Mouse (Mus musculus) gastrocnemius, postnatal 14 days (tissue): Measurements from ENCODE around the gene Arl3. TPM values are rescaled to one million over a fixed set of nuclear protein-coding genes. Genes with fewer than 3 reads are reported as not detected.
A peak's percentile ranks its signal among the peaks of the same experiment; 100 is the strongest.

Source experiments
- DNase-seq: peaks from one replicate; pipeline ENCODE4 v3.0.0; 2021; ENCODE audit warnings: mixed read lengths
- intact Hi-C: fragments of 180-260 bp; cut with DNase I; formaldehyde crosslinking; loops from one replicate; pipeline ENCODE4 v1.15.1; 2025; ENCODE audit warnings: low total_unique reads
- total RNA-seq, 2 experiments: library from RNA; stranded (reverse); gene quantifications; 2 replicates each; pipeline ENCODE4 v1.2.3; 2021

Arl3 gene
- total RNA-seq, 2 experiments from 2014 or later, result 47.1 to 56.5 TPM

DNA sequence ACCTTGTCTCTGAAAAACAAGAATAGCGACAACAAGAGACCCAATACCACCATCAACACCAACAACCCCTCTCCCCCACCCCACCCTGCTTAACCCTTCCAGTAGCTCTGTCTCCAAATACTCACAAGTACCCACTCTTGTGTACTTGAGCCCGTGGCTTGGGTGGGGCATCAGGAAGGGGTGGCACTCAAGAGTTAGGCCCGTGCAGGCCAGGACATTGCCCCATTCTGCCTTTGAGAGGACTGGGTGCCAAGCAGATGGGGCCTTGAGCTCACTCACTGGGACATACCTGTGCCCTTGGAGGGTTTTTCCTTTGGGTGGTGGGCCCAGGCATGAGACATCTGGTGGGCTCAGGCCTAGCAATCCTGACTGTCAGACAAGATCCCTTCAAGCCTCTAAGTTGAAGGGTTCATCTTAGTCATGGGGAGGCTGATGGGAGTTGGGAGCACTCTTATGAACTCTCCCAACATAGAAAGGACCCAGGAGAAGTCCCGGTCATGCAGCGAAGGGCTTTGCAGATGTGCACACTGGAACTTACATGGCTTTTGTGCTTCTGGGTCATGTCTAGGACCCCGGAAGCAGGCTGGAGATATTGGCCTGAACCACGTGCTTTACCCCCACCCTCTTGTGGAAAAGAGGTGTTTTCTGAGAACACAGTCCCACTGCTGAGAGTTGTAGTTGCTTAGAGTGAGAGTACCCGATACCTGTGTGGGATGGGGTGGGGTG, 67.2 kb downstream of the Arl3 start:
- DNase-seq, result no peak
- intact Hi-C loops, result no loop called here

- no peak for DNase-seq
- intact Hi-C loops, result no loop called here
Measured at GRCm38 (mm10) chr19:46504822-46505417, 68.1 kb downstream of the Arl3 start.

DNA sequence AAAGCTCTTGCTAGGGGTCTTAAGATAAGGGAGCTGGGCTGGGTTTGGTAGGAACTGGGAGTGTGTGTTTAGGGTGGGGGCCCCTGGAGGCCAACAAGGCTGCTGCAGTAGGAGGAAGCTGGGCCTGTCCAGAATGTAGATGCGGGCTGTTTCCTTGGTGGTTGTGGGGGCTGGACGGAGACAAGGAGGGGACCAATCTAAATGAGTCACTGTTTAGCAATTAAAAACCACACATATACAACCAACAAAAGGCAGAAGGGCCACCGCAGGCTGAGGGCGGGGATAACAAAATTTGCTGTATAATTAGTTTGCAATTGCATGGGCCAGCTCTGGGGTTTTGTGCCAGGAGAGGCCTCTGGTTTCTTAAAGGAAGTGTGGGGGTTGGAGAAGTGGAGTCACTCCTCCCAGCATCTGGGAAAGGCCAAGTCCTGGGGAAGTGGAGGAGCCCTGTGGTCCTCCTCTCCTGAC, 68.9 kb downstream of the Arl3 start:
- DNase-seq, result peak; percentile 58
- intact Hi-C loops, result no loop called here

DNA sequence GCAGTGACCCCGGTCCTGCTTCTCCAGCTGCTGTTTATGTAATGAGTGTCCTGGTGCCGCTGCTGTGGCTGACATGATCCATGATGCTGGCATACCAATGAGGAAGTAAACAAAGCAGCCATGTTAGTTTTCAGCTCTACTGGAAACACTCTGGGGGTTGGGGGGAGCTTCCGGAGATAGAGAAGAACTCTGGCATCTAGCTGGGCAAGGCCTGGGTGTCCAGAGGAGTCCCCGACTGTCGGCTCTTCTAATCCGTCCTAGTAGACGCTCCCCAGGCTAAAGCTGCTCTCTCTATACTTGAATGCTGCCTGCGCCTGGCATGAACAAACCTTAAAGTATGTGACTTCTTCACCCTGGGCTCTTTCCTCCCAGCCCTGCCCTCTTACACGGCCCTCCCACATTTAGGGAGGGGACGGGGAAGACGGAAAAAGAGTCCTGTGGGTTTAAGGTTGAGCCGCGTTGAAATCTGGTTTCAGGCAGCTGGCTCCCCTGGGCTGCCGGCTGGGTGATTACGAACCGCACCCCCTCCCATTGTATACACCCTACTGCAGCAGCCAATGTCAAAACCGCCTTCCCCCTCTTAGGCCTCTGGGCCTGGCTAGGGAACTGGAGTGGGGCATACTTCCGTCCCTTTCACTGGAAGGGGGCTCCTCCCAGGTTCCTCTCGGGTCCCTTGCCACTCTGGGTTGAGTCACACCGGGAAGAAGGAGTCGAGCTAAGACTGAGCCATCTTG, 69.5 kb downstream of the Arl3 start:
- intact Hi-C loops, result no loop called here

GRCm38 (mm10) chr19:46502471-46503166, 70.4 kb downstream of the Arl3 start:
- DNase-seq, result peak; percentile 85
- intact Hi-C loops, result no loop called here

More for the DNA sequence above, 69.5 kb downstream of the Arl3 start:
- peak; percentile 76 for DNase-seq

- intact Hi-C loops, result no loop called here
- peak; percentile 88 for DNase-seq
Measured at GRCm38 (mm10) chr19:46502069-46502455, 70.9 kb downstream of the Arl3 start.

DNA sequence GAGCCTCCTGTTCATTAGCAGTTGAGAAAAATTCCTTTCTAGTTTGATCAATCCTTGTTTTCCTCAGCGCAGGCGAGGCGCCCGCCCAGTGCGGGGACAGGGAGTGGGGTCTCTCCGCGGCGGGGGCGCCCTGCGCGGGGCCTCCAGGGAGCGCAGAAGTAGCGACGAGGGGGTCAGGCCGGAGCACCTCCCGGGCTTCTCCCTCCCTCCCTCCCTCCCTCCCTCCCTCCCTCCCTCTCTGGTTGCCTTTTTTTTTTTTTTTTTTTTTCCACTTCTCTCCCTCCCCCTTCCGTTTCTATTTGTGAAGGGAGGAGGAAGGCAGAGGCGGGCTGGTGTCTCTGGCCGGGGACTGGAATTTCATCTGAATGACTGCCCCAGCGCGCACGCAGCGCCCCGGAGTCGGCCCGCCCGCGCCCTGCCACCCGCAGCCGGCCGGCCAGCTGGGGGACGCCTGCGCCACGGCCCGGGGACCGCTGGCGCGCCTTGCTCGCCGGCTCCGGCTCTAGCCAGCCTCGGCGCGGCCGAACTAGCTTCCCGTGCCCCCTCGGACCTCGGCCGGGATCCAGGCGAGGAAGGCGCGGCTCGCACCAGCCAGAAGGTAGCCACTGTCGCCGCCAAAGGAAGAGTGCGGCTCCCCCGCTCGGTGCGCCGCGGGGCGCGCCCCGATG, 71.5 kb downstream of the Arl3 start, which contains the start of gene Trim8:
Gene Trim8 (plus strand): TSS at position 302 of the 668 bp plus-strand sequence.
- DNase-seq, result peak; percentile 86
- intact Hi-C loops, result no loop called here

- peak; percentile 70 for DNase-seq
- intact Hi-C loops, result no loop called here
Measured at GRCm38 (mm10) chr19:46500581-46501341, 72.2 kb downstream of the Arl3 start.

DNA sequence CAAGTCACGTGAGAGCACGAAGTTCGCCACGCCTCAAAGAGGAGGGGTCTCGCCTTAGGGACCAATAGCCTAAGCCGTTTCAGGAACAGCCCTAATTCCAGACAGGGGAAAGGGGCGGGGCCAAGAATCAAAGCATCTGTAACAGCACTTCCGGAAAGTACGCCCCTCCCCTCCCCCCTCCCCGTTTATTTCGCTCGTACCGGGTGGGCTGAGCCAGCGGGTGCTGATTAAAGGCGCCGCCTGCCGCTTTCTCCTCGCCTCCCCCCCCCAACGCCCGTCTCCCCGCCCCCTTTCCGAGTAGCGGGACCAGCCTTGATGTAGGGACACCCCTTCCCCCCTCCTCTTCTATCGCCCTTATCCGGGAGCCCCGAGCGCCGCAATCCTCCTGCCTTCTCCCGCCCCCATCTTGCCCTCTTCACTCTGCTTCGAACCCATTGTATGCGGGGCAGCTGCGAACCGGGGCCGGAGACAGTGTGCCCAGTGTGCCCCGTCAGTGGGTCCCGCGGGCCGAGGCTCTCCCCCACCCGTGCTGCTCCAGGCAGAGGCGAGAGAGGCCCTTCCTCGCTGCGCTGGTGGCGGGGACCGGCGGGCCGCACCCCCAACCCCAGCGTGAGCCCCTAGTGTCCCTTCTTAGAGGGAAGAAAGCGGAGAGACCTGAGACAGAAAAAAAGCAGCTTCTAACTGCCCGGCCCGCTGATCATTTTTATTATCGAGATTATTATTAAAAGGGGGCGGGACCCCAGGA, 73.0 kb downstream of the Arl3 start:
- intact Hi-C loops, result no loop called here
- peak; percentile 97 for DNase-seq

DNA sequence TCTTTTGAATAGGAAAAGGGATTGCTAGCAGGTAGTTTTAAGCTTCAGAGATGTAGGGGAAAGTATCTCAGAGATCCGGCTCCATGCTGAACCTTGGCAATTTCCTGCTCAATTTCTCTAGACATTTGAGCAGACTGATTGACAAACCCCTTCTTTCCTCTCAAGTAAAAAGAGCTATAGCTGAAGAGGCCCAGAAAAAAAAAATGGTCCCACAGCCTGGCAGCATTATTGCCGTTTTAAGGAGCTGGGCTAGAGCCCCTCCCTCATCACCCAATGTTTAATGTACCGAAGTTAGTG, 73.5 kb downstream of the Arl3 start:
- DNase-seq, result no peak
- intact Hi-C loops, result no loop called here

DNA sequence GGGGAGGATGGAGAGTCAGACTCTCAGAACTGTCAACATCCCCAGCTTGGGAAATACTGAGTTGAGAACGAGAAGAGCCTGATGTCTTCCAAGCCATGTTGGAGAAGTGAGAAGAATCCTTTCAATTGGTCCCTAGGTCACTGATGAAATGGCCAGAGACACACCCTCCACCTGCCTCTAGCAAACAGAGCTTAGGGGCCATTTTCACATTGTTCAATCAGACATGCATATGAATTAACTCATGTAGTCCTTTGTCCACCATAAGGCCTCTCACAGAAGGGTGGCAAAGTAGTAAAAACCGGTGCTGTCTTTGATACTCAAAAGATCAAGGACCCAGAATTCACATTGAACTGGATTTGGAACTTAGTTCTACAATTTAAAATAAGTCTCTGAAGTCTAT, 75.8 kb downstream of the Arl3 start:
- no peak for DNase-seq
- intact Hi-C loops, result no loop called here

DNA sequence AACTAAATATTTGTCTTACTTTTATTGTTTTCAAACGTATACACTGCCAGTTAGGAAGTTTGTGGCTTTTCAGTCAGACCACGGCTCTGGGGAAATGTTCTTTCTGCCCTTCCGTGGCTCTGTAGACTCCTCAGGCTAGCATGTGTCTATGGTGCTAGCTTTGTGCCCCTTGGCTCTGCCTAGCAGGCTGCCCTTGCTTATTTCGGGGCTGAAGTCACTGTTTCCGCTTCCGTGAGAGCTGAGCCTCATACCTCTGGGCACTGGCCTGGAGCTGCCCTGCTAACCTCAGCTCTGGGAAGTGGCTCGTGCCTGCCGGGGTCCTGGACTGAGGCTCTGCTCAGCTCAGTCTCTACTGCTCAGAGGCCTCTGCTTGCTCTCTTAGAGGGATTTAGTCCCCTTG, 77.9 kb downstream of the Arl3 start:
- no peak for DNase-seq
- intact Hi-C loops, result no loop called here

GRCm38 (mm10) chr19:46490634-46491033, 82.4 kb downstream of the Arl3 start:
- intact Hi-C loops, result no loop called here
- DNase-seq, result peak; percentile 69

- intact Hi-C loops, result no loop called here
- DNase-seq, result no peak
Measured at GRCm38 (mm10) chr19:46489448-46489847, 83.5 kb downstream of the Arl3 start.

- intact Hi-C loops, result no loop called here
- DNase-seq, result no peak
Measured at GRCm38 (mm10) chr19:46486709-46487108, 86.3 kb downstream of the Arl3 start.

- intact Hi-C loops, result no loop called here
- no peak for DNase-seq
Measured at GRCm38 (mm10) chr19:46485847-46486246, 87.2 kb downstream of the Arl3 start.

DNA sequence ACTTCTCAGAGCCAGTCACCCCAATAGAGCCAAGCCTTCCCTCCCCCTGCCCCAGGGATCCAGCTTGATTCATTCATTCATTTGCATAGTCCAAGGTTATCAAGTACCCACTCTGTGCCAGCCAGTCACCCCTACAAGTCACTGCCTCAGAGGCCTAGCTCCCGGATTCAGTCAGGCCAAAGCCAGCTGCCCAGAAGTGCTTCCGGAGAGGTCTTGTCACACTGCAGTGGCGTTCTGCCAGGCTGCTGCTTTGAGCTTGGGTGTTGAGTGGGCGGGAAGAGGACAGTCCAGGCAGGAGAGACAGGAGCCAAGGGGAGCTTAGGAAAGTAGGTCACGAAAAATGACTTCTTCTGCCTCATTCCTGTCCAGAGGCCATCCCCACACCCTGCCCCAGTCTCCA, 88.5 kb downstream of the Arl3 start:
- DNase-seq, result peak; percentile 84
- intact Hi-C loops, result no loop called here

DNA sequence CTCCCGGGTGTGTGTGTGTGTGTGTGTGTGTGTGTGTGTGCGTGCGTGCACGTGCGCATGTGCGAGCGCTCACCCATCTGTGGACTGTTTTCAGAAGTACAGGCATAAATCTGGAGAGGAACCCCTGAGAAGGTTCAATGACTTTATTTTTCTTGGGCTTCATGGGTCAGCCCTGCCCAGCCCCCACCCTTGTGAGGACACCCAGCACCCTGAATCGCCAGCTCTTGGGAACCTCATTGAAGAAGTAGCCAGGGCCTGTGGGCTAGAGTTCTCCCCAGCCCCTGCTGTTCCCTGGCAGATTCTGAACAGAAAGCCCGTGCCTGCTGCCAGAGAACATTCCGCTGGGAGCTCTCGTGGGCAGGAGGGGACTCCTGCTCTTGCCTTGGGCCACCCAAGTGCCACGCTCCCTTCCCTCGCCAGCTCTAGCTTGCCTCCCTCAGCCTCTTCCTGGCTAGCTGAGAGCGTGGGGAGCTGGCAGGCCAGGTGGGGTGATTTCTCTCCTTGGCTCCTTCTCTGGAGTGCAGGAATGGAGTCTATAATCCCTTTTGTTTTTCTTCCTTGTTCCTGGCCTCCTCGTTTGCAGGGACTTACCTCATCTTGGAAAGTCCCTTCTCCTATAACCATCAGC, 89.2 kb downstream of the Arl3 start:
- peak; percentile 61 for DNase-seq
- intact Hi-C loops, result no loop called here
